Mouse (Mus musculus): ENCODE measurements around the gene Lin7b. TPM values are rescaled to one million over a fixed set of nuclear protein-coding genes. Genes with fewer than 3 reads are reported as not detected.

The Lin7b gene
- 1.4 and 1.8 TPM in 2 replicates for polyA plus RNA-seq (2016; fragmentation: Nextera tagmentation; extraction: Ambion mirVana)

- H3K4me2 ChIP-seq = peak within 1 kb of the TSS; percentile 86
- WGBS = 12% methylated on average over 28 of the region's 28 CpGs
- H3K4me3 ChIP-seq (replicated peaks) = peak within 1 kb of the TSS; percentile 53
- H3K27me3 ChIP-seq = peaks cover 39% of the 10 kb centered on the region
- H3K4me1 ChIP-seq (replicated peaks) = peaks cover 25% of the 10 kb centered on the region
- peaks cover 34% of the 10 kb centered on the region for H3K36me3 ChIP-seq
- no peak within 1 kb of the TSS for H3K27ac ChIP-seq
- H3K9ac ChIP-seq (replicated peaks) = peak within 1 kb of the TSS; percentile 48
- peak; percentile 29 for ATAC-seq (ENCODE audit: insufficient number of reproducible peaks, insufficient read depth, low FRiP score, low TSS enrichment, low read depth)
- H3K9me3 ChIP-seq = no peaks in the 10 kb centered on the region
Observed at GRCm38 (mm10) chr7:45370475-45371311, at the start of gene Lin7b. TSS of gene Lin7b (minus strand) at chr7:45370583.

GRCm38 (mm10) chr7:45417962-45418492 lies 47.6 kb upstream of the Lin7b start:
- peaks cover 47% of the 10 kb centered on the region for H3K4me1 ChIP-seq (replicated peaks)
- peaks cover 86% of the 10 kb centered on the region for H3K27me3 ChIP-seq
- H3K9ac ChIP-seq (replicated peaks) = no peak overlapping the region
- no peaks in the 10 kb centered on the region for H3K9me3 ChIP-seq
- WGBS = 9% methylated on average over 13 of the region's 13 CpGs
- H3K4me2 ChIP-seq = peak overlapping the region; percentile 34
- ATAC-seq (ENCODE audit: insufficient number of reproducible peaks, insufficient read depth, low FRiP score, low TSS enrichment, low read depth) = no peak
- H3K36me3 ChIP-seq = peaks cover 25% of the 10 kb centered on the region
- no peak overlapping the region for H3K27ac ChIP-seq
- H3K4me3 ChIP-seq (replicated peaks) = peak overlapping the region; percentile 11

GRCm38 (mm10) chr7:45415636-45416035 lies 45.3 kb upstream of the Lin7b start:
- Histone ChIP-seq H3K27ac (no peak overlapping the region), H3K27me3 (peaks cover 99% of the 10 kb centered on the region), H3K9me3 (no peaks in the 10 kb centered on the region), H3K4me2 (peak overlapping the region; percentile 36), H3K9ac (replicated peaks) (no peak overlapping the region), H3K4me1 (replicated peaks) (peaks cover 46% of the 10 kb centered on the region), H3K4me3 (replicated peaks) (peak overlapping the region; percentile 21), H3K36me3 (peaks cover 1% of the 10 kb centered on the region; the same call in 1 of the 2 replicates)
- WGBS = 14% methylated on average over 37 of the region's 37 CpGs
- no peak for ATAC-seq (ENCODE audit: insufficient number of reproducible peaks, insufficient read depth, low FRiP score, low TSS enrichment, low read depth)

- no peak for ATAC-seq (ENCODE audit: insufficient number of reproducible peaks, insufficient read depth, low FRiP score, low TSS enrichment, low read depth)
- H3K4me3 ChIP-seq (replicated peaks) = 0 out of 2 replicates have a peak overlapping the region, but pooled peaks have one; percentile 58
- peak overlapping the region; percentile 84; the same call in 1 of the 2 replicates for H3K4me2 ChIP-seq
- no peaks in the 10 kb centered on the region for H3K9me3 ChIP-seq
- H3K4me1 ChIP-seq (replicated peaks) = peaks cover 38% of the 10 kb centered on the region
- no peaks in the 10 kb centered on the region for H3K36me3 ChIP-seq
- no peak overlapping the region for H3K9ac ChIP-seq (replicated peaks)
- H3K27me3 ChIP-seq = peaks cover 99% of the 10 kb centered on the region
- WGBS = 42% methylated on average over 12 of the region's 12 CpGs
- H3K27ac ChIP-seq = no peak overlapping the region
Observed at GRCm38 (mm10) chr7:45414740-45415224, 44.4 kb upstream of the Lin7b start.

GRCm38 (mm10) chr7:45413864-45414739 lies 43.7 kb upstream of the Lin7b start:
- Histone ChIP-seq H3K27ac (peak overlapping the region; percentile 41; the same call in 1 of the 2 replicates), H3K4me2 (peak overlapping the region; percentile 84), H3K36me3 (no peaks in the 10 kb centered on the region), H3K9ac (replicated peaks) (peak overlapping the region; percentile 68), H3K4me1 (replicated peaks) (peaks cover 36% of the 10 kb centered on the region), H3K27me3 (peaks cover 99% of the 10 kb centered on the region), H3K9me3 (no peaks in the 10 kb centered on the region), H3K4me3 (replicated peaks) (peak overlapping the region; percentile 58)
- WGBS = under 1% methylated on average over 27 of the region's 27 CpGs
- ATAC-seq (ENCODE audit: insufficient number of reproducible peaks, insufficient read depth, low FRiP score, low TSS enrichment, low read depth) = 0 out of 2 replicates have a peak, but pooled peaks have one; percentile 7

- Histone ChIP-seq H3K9me3 (no peaks in the 10 kb centered on the region), H3K9ac (replicated peaks) (peak within 1 kb of the TSS; percentile 68), H3K27me3 (peaks cover 99% of the 10 kb centered on the region), H3K4me3 (replicated peaks) (peak within 1 kb of the TSS; percentile 58), H3K27ac (peak within 1 kb of the TSS; percentile 41; the same call in 1 of the 2 replicates), H3K36me3 (no peaks in the 10 kb centered on the region), H3K4me2 (peak within 1 kb of the TSS; percentile 84), H3K4me1 (replicated peaks) (peaks cover 34% of the 10 kb centered on the region)
- WGBS = 2% methylated on average over 42 of the region's 45 CpGs
- ATAC-seq (ENCODE audit: insufficient number of reproducible peaks, insufficient read depth, low FRiP score, low TSS enrichment, low read depth) = peak; percentile 47
Observed at GRCm38 (mm10) chr7:45413113-45413863, 42.9 kb upstream of the Lin7b start, which contains the start of gene Ntf5. TSS of gene Ntf5 (plus strand) at chr7:45413695.

GRCm38 (mm10) chr7:45412421-45412820 lies 42.0 kb upstream of the Lin7b start:
- no peak overlapping the region for H3K4me3 ChIP-seq (replicated peaks)
- H3K9me3 ChIP-seq = 0 out of 2 replicates have a peak, but pooled peaks cover under 1% of the 10 kb centered on the region
- H3K9ac ChIP-seq (replicated peaks) = no peak overlapping the region
- H3K4me1 ChIP-seq (replicated peaks) = peaks cover 25% of the 10 kb centered on the region
- H3K4me2 ChIP-seq = no peak overlapping the region
- H3K27me3 ChIP-seq = peaks cover 99% of the 10 kb centered on the region
- no peak overlapping the region for H3K27ac ChIP-seq
- no peaks in the 10 kb centered on the region for H3K36me3 ChIP-seq
- WGBS = 82% methylated on average over 2 of the region's 2 CpGs
- no peak for ATAC-seq (ENCODE audit: insufficient number of reproducible peaks, insufficient read depth, low FRiP score, low TSS enrichment, low read depth)

- 80% methylated on average over 8 of the region's 8 CpGs for WGBS
- no peak overlapping the region for H3K9ac ChIP-seq (replicated peaks)
- H3K27me3 ChIP-seq = peaks cover 98% of the 10 kb centered on the region
- H3K4me1 ChIP-seq (replicated peaks) = peaks cover 25% of the 10 kb centered on the region
- no peak overlapping the region for H3K27ac ChIP-seq
- H3K4me2 ChIP-seq = no peak overlapping the region
- H3K4me3 ChIP-seq (replicated peaks) = no peak overlapping the region
- 0 out of 2 replicates have a peak, but pooled peaks cover 5% of the 10 kb centered on the region for H3K9me3 ChIP-seq
- no peak for ATAC-seq (ENCODE audit: insufficient number of reproducible peaks, insufficient read depth, low FRiP score, low TSS enrichment, low read depth)
- H3K36me3 ChIP-seq = no peaks in the 10 kb centered on the region
Observed at GRCm38 (mm10) chr7:45409497-45410163, 39.2 kb upstream of the Lin7b start.

GRCm38 (mm10) chr7:45408949-45409348 lies 38.6 kb upstream of the Lin7b start:
- no peak for ATAC-seq (ENCODE audit: insufficient number of reproducible peaks, insufficient read depth, low FRiP score, low TSS enrichment, low read depth)
- Histone ChIP-seq H3K4me2 (no peak overlapping the region), H3K36me3 (no peaks in the 10 kb centered on the region), H3K4me1 (replicated peaks) (peaks cover 19% of the 10 kb centered on the region), H3K27me3 (peaks cover 92% of the 10 kb centered on the region), H3K4me3 (replicated peaks) (no peak overlapping the region), H3K27ac (no peak overlapping the region), H3K9me3 (0 out of 2 replicates have a peak, but pooled peaks cover 5% of the 10 kb centered on the region), H3K9ac (replicated peaks) (no peak overlapping the region)
- WGBS = 86% methylated on average over 17 of the region's 17 CpGs

- no peak overlapping the region for H3K9ac ChIP-seq (replicated peaks)
- 0 out of 2 replicates have a peak, but pooled peaks cover 5% of the 10 kb centered on the region for H3K9me3 ChIP-seq
- no peak for ATAC-seq (ENCODE audit: insufficient number of reproducible peaks, insufficient read depth, low FRiP score, low TSS enrichment, low read depth)
- H3K27ac ChIP-seq = no peak overlapping the region
- H3K36me3 ChIP-seq = no peaks in the 10 kb centered on the region
- H3K4me1 ChIP-seq (replicated peaks) = peaks cover 13% of the 10 kb centered on the region
- H3K4me3 ChIP-seq (replicated peaks) = no peak overlapping the region
- peaks cover 86% of the 10 kb centered on the region for H3K27me3 ChIP-seq
- H3K4me2 ChIP-seq = no peak overlapping the region
- WGBS = 72% methylated on average over 7 of the region's 7 CpGs
Observed at GRCm38 (mm10) chr7:45408351-45408750, 38.0 kb upstream of the Lin7b start.
